Mouse (Mus musculus) granulocyte monocyte progenitor cell, adult 5-6 weeks (primary cell): ENCODE measurements around the gene Setd5. TPM values are rescaled to one million over a fixed set of nuclear protein-coding genes. Genes with fewer than 3 reads are reported as not detected.
A peak's percentile ranks its signal among the peaks of the same experiment; 100 is the strongest.

Source experiments
- ATAC-seq: replicated peaks from 2 replicates; pipeline ENCODE4 v1.8.0; 2016; ENCODE audit warnings: mild to moderate bottlenecking, moderate TSS enrichment, inconsistent platforms; ENCODE audit not compliant: poor library complexity, severe bottlenecking
- total RNA-seq, 2 experiments: library from RNA; stranded (forward) in 1 of 2; stranded (reverse) in 1 of 2; fragments of 200-712, 200-1000 nt in 1 of 2; fragments of >200 nt in 1 of 2; fragmentation: Nextera tagmentation in 1 of 2; gene quantifications; 2 replicates each; pipeline ENCODE4 v1.2.3; 2014 to 2017

Gene Setd5
- total RNA-seq, 2 experiments from 2014 or later = 64.8 to 114 TPM

- ATAC-seq = no peak
Measured at GRCm38 (mm10) chr6:113052972-113053371, 24.2 kb upstream of the Setd5 start.

- ATAC-seq = no peak
Measured at GRCm38 (mm10) chr6:113054552-113055107, 22.5 kb upstream of the Setd5 start.

- peak; percentile 63 for ATAC-seq
Measured at GRCm38 (mm10) chr6:113060892-113061563, 16.1 kb upstream of the Setd5 start.

- ATAC-seq = no peak
Measured at GRCm38 (mm10) chr6:113062253-113062652, 14.9 kb upstream of the Setd5 start.

- ATAC-seq = no peak
Measured at GRCm38 (mm10) chr6:113063363-113063762, 13.8 kb upstream of the Setd5 start.

- ATAC-seq = no peak
Measured at GRCm38 (mm10) chr6:113065186-113065585, 12.0 kb upstream of the Setd5 start.

- no peak for ATAC-seq
Measured at GRCm38 (mm10) chr6:113069154-113069553, 8.0 kb upstream of the Setd5 start.

GRCm38 (mm10) chr6:113075261-113075660 lies 1.9 kb upstream of the Setd5 start:
- ATAC-seq = no peak

GRCm38 (mm10) chr6:113076012-113076685 lies 1.0 kb upstream of the Setd5 start:
- ATAC-seq = peak; percentile 48

- ATAC-seq = no peak
Measured at GRCm38 (mm10) chr6:113077569-113078030, 435 bp downstream of the Setd5 start.

- ATAC-seq = no peak
Measured at GRCm38 (mm10) chr6:113078031-113078721, 1.0 kb downstream of the Setd5 start.

- no peak for ATAC-seq
Measured at GRCm38 (mm10) chr6:113079492-113079891, 2.3 kb downstream of the Setd5 start.

- no peak for ATAC-seq
Measured at GRCm38 (mm10) chr6:113082229-113082628, 5.1 kb downstream of the Setd5 start.

GRCm38 (mm10) chr6:113084590-113084989 lies 7.4 kb downstream of the Setd5 start:
- ATAC-seq = no peak

GRCm38 (mm10) chr6:113093206-113093605 lies 16.0 kb downstream of the Setd5 start:
- ATAC-seq = no peak

GRCm38 (mm10) chr6:113095547-113095946 lies 18.4 kb downstream of the Setd5 start:
- no peak for ATAC-seq

GRCm38 (mm10) chr6:113097662-113098061 lies 20.5 kb downstream of the Setd5 start:
- ATAC-seq = no peak

- peak; percentile 93 for ATAC-seq
Measured at GRCm38 (mm10) chr6:113099640-113100289, 22.6 kb downstream of the Setd5 start.

- ATAC-seq = no peak
Measured at GRCm38 (mm10) chr6:113102541-113102940, 25.4 kb downstream of the Setd5 start.

- peak; percentile 86 for ATAC-seq
Measured at GRCm38 (mm10) chr6:113103765-113104164, 26.6 kb downstream of the Setd5 start.
